Mouse (Mus musculus): Measurements from ENCODE around the gene Slc22a1.

GRCm38 (mm10) chr17:12684412-12684811 is 8.8 kb upstream of the Slc22a1 start:
- TF ChIP-seq POLR2A (IDR thresholded peaks at IDR 0.05; ENCODE audit: insufficient read depth, low read depth, low read length) (no peak), CTCF (IDR thresholded peaks at IDR 0.05) (no peak)
